Mouse (Mus musculus) thymus, adult 2 months (tissue): ENCODE results near the gene Nt5c3b. TPM values are rescaled to one million over a fixed set of nuclear protein-coding genes. Genes with fewer than 3 reads are reported as not detected.

Experiments
- DNase-seq: peaks from one replicate; pipeline ENCODE4 v3.0.0; 2021
- H3K27ac ChIP-seq: fragments of 200-500 bp; 2 replicates; pipeline ENCODE4 v1.5.1; 2012; ENCODE audit warnings: low read length, control low read depth; ENCODE audit not compliant: control insufficient read depth, insufficient read depth
- H3K27me3 ChIP-seq: fragments of 200-500 bp; 2 replicates; pipeline ENCODE4 v1.6.1; 2012; ENCODE audit warnings: mild to moderate bottlenecking, low read length, moderate library complexity, mixed read lengths; ENCODE audit not compliant: control insufficient read depth, insufficient read depth
- H3K36me3 ChIP-seq: fragments of 200-500 bp; 2 replicates; pipeline ENCODE4 v1.6.1; 2012; ENCODE audit warnings: mild to moderate bottlenecking, low read length, moderate library complexity; ENCODE audit not compliant: control insufficient read depth, insufficient read depth
- H3K4me1 ChIP-seq: fragments of 200-500 bp; replicated peaks from 2 replicates; pipeline ENCODE4 v1.6.1; 2012; ENCODE audit warnings: low read length; ENCODE audit not compliant: control insufficient read depth, insufficient read depth
- H3K4me3 ChIP-seq: fragments of 200-500 bp; 2 replicates; pipeline ENCODE4 v1.5.1; 2012; ENCODE audit warnings: mild to moderate bottlenecking, low read length, control low read depth, moderate library complexity; ENCODE audit not compliant: control insufficient read depth, insufficient read depth
- CTCF ChIP-seq: fragments of 200-500 bp; IDR thresholded peaks from 2 replicates; pipeline ENCODE4 v1.5.1; 2012; ENCODE audit warnings: mild to moderate bottlenecking, control low read depth, low read length, moderate library complexity, borderline replicate concordance; ENCODE audit not compliant: control insufficient read depth, poor library complexity, insufficient read depth; ENCODE audit errors: extremely low read depth
- POLR2A ChIP-seq: fragments of 200-500 bp; IDR thresholded peaks from 2 replicates; pipeline ENCODE4 v1.6.1; 2012; ENCODE audit warnings: mild to moderate bottlenecking, low read length, control low read depth, moderate library complexity; ENCODE audit not compliant: control insufficient read depth, poor library complexity, insufficient read depth; ENCODE audit errors: extremely low read depth
- WGBS: fragments of 180-500 bp; shearing (Covaris S2); methylation state at CpG from one replicate; pipeline ENCODE4 v1.1.7; 2018; 5-methylcytosine and 5-hydroxymethylcytosine counted together
- polyA plus RNA-seq: library from polyadenylated mRNA; depleted of rRNA; stranded (reverse); fragments of >200 nt; gene quantifications from 2 replicates; pipeline ENCODE4 v1.2.3, GENCODE M21; 2012

Gene Nt5c3b
- polyA plus RNA-seq, 1 experiment, result 136 TPM

GRCm38 (mm10) chr11:100391081-100391883 lies 50.3 kb downstream of the Nt5c3b start:
- WGBS, result 91% methylated on average over 9 of the region's 9 CpGs
- no peaks in the 10 kb centered on the region for H3K27me3 ChIP-seq
- H3K36me3 ChIP-seq, result no peaks in the 10 kb centered on the region
- H3K4me1 ChIP-seq, result peaks cover 73% of the 10 kb centered on the region
- no peak overlapping the region for H3K4me3 ChIP-seq
- TF ChIP-seq CTCF (no peak), POLR2A (no peak)
- no peak overlapping the region for H3K27ac ChIP-seq
- DNase-seq, result no peak

GRCm38 (mm10) chr11:100389931-100390445 lies 51.6 kb downstream of the Nt5c3b start:
- Histone ChIP-seq H3K4me1 (peaks cover 61% of the 10 kb centered on the region), H3K27me3 (no peaks in the 10 kb centered on the region), H3K27ac (peak overlapping the region; percentile 12; the same call in 1 of the 2 replicates), H3K4me3 (no peak overlapping the region), H3K36me3 (peaks cover 5% of the 10 kb centered on the region; the same call in 1 of the 2 replicates)
- DNase-seq, result no peak
- TF ChIP-seq CTCF (no peak), POLR2A (no peak)
- WGBS, result 75% methylated on average over 8 of the region's 8 CpGs

- no peaks in the 10 kb centered on the region for H3K27me3 ChIP-seq
- no peak for TF ChIP-seq CTCF
- no peak for TF ChIP-seq POLR2A
- no peak for DNase-seq
- no peak overlapping the region for H3K4me3 ChIP-seq
- peaks cover 6% of the 10 kb centered on the region; the same call in 1 of the 2 replicates for H3K36me3 ChIP-seq
- WGBS, result 93% methylated on average over 6 of the region's 6 CpGs
- peaks cover 51% of the 10 kb centered on the region for H3K4me1 ChIP-seq
- no peak overlapping the region for H3K27ac ChIP-seq
Measured at GRCm38 (mm10) chr11:100388588-100388987, 53.0 kb downstream of the Nt5c3b start.

- H3K27me3 ChIP-seq, result no peaks in the 10 kb centered on the region
- TF ChIP-seq CTCF, result no peak
- TF ChIP-seq POLR2A, result no peak
- peaks cover 43% of the 10 kb centered on the region for H3K4me1 ChIP-seq
- H3K4me3 ChIP-seq, result no peak overlapping the region
- no peak overlapping the region for H3K27ac ChIP-seq
- no peak for DNase-seq
- WGBS, result 78% methylated on average over 14 of the region's 14 CpGs
- peaks cover 6% of the 10 kb centered on the region; the same call in 1 of the 2 replicates for H3K36me3 ChIP-seq
Measured at GRCm38 (mm10) chr11:100387589-100388375, 53.8 kb downstream of the Nt5c3b start.

- H3K4me1 ChIP-seq, result peaks cover 37% of the 10 kb centered on the region
- WGBS, result 92% methylated on average over 6 of the region's 6 CpGs
- TF ChIP-seq POLR2A, result no peak
- no peak for TF ChIP-seq CTCF
- no peaks in the 10 kb centered on the region for H3K27me3 ChIP-seq
- peaks cover 9% of the 10 kb centered on the region; the same call in 1 of the 2 replicates for H3K36me3 ChIP-seq
- no peak for DNase-seq
- H3K4me3 ChIP-seq, result no peak overlapping the region
- H3K27ac ChIP-seq, result no peak overlapping the region
Measured at GRCm38 (mm10) chr11:100387111-100387510, 54.5 kb downstream of the Nt5c3b start.

- Histone ChIP-seq H3K36me3 (peaks cover 10% of the 10 kb centered on the region), H3K4me1 (peaks cover 35% of the 10 kb centered on the region), H3K27me3 (no peaks in the 10 kb centered on the region), H3K4me3 (no peak overlapping the region), H3K27ac (no peak overlapping the region)
- TF ChIP-seq POLR2A, result no peak
- no peak for TF ChIP-seq CTCF
- 78% methylated on average over 5 of the region's 5 CpGs for WGBS
- DNase-seq, result no peak
Measured at GRCm38 (mm10) chr11:100386586-100386985, 55.0 kb downstream of the Nt5c3b start.
